Mouse (Mus musculus) kidney, adult 10 weeks (tissue): Measurements from ENCODE around the gene Nlgn1. TPM values are rescaled to one million over a fixed set of nuclear protein-coding genes. Genes with fewer than 3 reads are reported as not detected.

Source experiments
- polyA plus RNA-seq: library from polyadenylated mRNA; stranded (reverse); fragments of 350-450 nt; fragmentation: Illumina TruSeq; extraction: RNeasy Lipid Tissue Mini Kit (QIAGEN cat#74804); gene quantifications from one replicate; pipeline ENCODE4 v1.2.3, GENCODE M21; 2014; ENCODE audit warnings: low read depth, low replicate concordance

Nlgn1 gene
- polyA plus RNA-seq: 0.32 TPM

GRCm38 (mm10) chr3:26332400-26333238, at the start of gene Nlgn1:
Nlgn1 (minus strand) TSS chr3:26332460.

